Mouse (Mus musculus): Measurements from ENCODE around the gene 1700019N19Rik. TPM values are rescaled to one million over a fixed set of nuclear protein-coding genes. Genes with fewer than 3 reads are reported as not detected.

The 1700019N19Rik gene
- polyA plus RNA-seq, 1 experiment, result not detected

DNA sequence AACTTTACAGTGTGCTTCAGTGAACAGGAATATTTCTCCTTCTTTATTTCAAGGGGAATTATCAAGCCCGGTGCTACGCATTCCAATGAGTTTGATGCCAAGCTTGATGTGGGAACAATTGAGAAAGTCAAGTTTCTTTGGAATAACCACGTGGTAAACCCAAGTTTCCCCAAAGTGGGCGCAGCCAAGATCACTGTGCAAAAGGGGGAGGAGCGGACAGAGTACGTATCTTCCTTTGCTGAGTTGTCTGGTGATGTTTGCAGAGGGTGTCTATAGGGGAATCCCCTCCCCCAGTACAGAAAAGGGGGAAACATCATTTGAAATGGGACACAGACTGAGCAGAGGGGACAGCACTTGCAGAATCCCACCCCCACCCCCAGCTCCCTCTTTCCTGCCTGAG lies 53.2 kb downstream of the 1700019N19Rik start:
- no peaks in the 10 kb centered on the region for H3K79me3 ChIP-seq (ENCODE audit: low read depth)
- H3K79me2 ChIP-seq (ENCODE audit: control insufficient read depth, insufficient read depth), result no peaks in the 10 kb centered on the region
- H3K36me3 ChIP-seq (ENCODE audit: control insufficient read depth, insufficient read depth), result no peaks in the 10 kb centered on the region
- no peak overlapping the region for H3ac ChIP-seq (ENCODE audit: control insufficient read depth, insufficient read length, low read depth)
- H3K4me3 ChIP-seq (ENCODE audit: insufficient read depth, poor library complexity, severe bottlenecking), result no peak overlapping the region
- peaks cover 14% of the 10 kb centered on the region for H3K27me3 ChIP-seq (ENCODE audit: control insufficient read depth, insufficient read depth, insufficient read length)
- TF ChIP-seq FOSL1 (IDR thresholded peaks at IDR 0.05; ENCODE audit: insufficient read depth, low read length, poor library complexity, severe bottlenecking) (no peak), MYOD1 (IDR thresholded peaks at IDR 0.05; ENCODE audit: control insufficient read depth, insufficient read length, low read depth) (no peak), MAX (IDR thresholded peaks at IDR 0.05) (no peak)

- Histone ChIP-seq H3K79me2 (ENCODE audit: control insufficient read depth, insufficient read depth) (no peaks in the 10 kb centered on the region), H3K27me3 (ENCODE audit: control insufficient read depth, insufficient read depth, insufficient read length) (peaks cover 24% of the 10 kb centered on the region), H3K36me3 (ENCODE audit: control insufficient read depth, insufficient read depth) (no peaks in the 10 kb centered on the region), H3K79me3 (ENCODE audit: low read depth) (no peaks in the 10 kb centered on the region), H3ac (ENCODE audit: control insufficient read depth, insufficient read length, low read depth) (no peak overlapping the region), H3K4me3 (ENCODE audit: insufficient read depth, poor library complexity, severe bottlenecking) (no peak overlapping the region)
- TF ChIP-seq MAX (IDR thresholded peaks at IDR 0.05) (no peak), MYOG (IDR thresholded peaks at IDR 0.05; ENCODE audit: control insufficient read depth, extremely low read depth, insufficient read length) (no peak), MYOD1 (IDR thresholded peaks at IDR 0.05; ENCODE audit: control insufficient read depth, insufficient read length, low read depth) (no peak), FOSL1 (IDR thresholded peaks at IDR 0.05; ENCODE audit: insufficient read depth, low read length, poor library complexity, severe bottlenecking) (no peak), CTCF (IDR thresholded peaks at IDR 0.05; ENCODE audit: control insufficient read depth, insufficient read depth, insufficient read length) (no peak), CEBPB (IDR thresholded peaks at IDR 0.05; ENCODE audit: low read depth) (no peak), USF1 (IDR thresholded peaks at IDR 0.05; ENCODE audit: low read depth) (no peak)
Observed at GRCm38 (mm10) chr19:58738111-58738510, 56.1 kb downstream of the 1700019N19Rik start.

Other genes with a start within 250 kb of the 1700019N19Rik start
- gene Pnlip, start 142.0 kb downstream of the 1700019N19Rik start, polyA plus RNA-seq (2012; fragmentation: generic; extraction: Trizol), result not detected
- not detected for gene Pnliprp1, start 65.6 kb downstream of the 1700019N19Rik start, polyA plus RNA-seq (2012; fragmentation: generic; extraction: Trizol)
- gene Pnliprp2, start 34.7 kb downstream of the 1700019N19Rik start, polyA plus RNA-seq (2012; fragmentation: generic; extraction: Trizol), result not detected
- gene Eno4, start 149.0 kb upstream of the 1700019N19Rik start, polyA plus RNA-seq (2012; fragmentation: generic; extraction: Trizol), result 0.37 TPM
- 14.8 TPM for gene Hspa12a, start 149.2 kb upstream of the 1700019N19Rik start, polyA plus RNA-seq (2012; fragmentation: generic; extraction: Trizol)